Mouse (Mus musculus) layer of hippocampus, adult 11-12 months (tissue): ENCODE measurements around the gene Zfp111.

Experiments used
- DNase-seq: peaks from one replicate; pipeline ENCODE4 v3.0.0; 2022; ENCODE audit warnings: low spot score

Gene Zfp111

GRCm38 (mm10) chr7:24211343-24211742 lies at the start of gene Zfp111:
Zfp111 (minus strand) TSS chr7:24211443.
- no peak for DNase-seq

GRCm38 (mm10) chr7:24260000-24260312 lies 48.7 kb upstream of the Zfp111 start:
- no peak for DNase-seq

DNA sequence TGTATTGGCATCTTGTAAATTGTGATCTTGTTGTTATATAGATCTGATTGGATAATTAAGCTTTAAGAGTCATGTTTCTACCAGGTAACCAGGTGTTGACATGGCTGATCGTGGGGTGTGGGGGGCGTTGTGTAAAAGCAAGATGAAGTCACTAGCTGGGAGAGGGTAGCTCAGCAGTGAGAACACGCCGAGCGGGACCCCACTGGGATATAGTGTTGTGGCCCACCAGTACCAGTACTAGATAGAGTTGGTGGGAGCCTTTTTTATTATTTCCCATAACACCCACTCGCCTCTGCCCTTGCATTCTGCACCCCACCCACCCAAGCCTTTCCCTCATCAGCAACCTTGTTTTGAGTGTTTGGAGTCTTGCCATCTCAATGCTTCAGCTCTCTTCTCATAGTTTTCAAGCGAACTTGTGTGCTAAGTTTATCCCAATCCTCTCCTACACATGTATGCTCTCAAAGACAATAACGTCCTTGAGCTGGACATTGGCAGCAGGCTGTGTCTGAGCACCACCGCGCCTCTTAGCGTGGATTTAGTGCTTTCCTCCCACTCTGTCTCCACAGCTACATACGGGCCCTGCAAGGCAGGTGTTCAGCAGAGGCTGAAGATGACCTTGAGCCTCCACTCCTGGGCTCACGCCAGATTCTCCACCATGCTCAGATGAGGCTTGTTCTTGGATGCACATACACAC lies 48.2 kb upstream of the Zfp111 start:
- DNase-seq = no peak

DNA sequence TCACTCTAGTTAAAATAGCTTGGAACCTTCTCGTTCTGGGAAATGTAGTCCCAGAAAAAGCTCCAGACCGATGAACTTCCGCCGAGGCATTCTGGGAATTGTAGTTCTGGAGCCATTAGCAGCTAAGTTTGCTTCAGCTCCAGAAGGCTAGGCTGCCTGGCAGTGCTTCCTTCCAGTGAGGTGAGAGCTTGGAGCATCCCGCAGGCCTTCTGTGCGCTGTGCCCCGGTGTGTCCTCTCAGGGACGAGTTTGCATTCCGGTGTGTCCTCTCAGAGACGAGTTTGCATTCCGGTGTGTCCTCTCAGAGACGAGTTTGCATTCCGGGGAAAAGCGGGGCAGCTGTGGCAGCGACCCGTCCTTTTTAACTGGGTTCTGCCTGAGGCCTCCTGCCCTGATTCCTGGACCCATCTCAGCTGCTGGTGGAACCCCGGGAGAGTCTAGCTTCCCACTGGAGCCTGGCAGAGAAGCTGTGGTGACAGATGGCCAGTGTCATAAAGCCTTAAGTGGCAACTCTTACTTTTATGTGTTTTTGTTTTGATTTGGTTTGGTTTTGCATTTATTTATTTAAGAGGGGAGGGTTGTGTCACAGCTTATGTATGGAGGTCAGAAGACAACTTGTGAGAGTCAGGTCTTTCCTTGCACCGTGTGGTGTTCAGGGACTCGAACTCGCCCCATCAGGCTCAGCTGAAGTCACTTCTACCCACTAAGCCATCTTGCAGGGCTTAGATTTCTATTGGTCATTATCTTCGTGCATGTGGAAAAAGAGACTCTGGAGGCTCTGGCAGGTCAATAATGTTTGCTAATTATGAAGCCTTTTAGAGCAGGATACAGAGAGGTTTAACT lies 43.6 kb upstream of the Zfp111 start, which contains the start of gene Zfp108:
Zfp108 (plus strand) TSS at position 162 of the 842 bp plus-strand sequence.
- peak; percentile 90 for DNase-seq

- DNase-seq = no peak
These were observed 42.8 kb upstream of the Zfp111 start for GRCm38 (mm10) chr7:24253779-24254615.

GRCm38 (mm10) chr7:24237040-24237791 lies 26.0 kb upstream of the Zfp111 start, which contains the start of gene Zfp109:
Zfp109 (minus strand) TSS chr7:24237560.
- peak; percentile 73 for DNase-seq

GRCm38 (mm10) chr7:24210296-24210695 lies 947 bp downstream of the Zfp111 start:
- no peak for DNase-seq

GRCm38 (mm10) chr7:24208282-24208886 lies 2.9 kb downstream of the Zfp111 start:
- no peak for DNase-seq

- peak; percentile 75 for DNase-seq
These were observed 3.6 kb downstream of the Zfp111 start for GRCm38 (mm10) chr7:24207488-24208261.

GRCm38 (mm10) chr7:24196961-24197360 lies 14.3 kb downstream of the Zfp111 start:
- no peak for DNase-seq

DNA sequence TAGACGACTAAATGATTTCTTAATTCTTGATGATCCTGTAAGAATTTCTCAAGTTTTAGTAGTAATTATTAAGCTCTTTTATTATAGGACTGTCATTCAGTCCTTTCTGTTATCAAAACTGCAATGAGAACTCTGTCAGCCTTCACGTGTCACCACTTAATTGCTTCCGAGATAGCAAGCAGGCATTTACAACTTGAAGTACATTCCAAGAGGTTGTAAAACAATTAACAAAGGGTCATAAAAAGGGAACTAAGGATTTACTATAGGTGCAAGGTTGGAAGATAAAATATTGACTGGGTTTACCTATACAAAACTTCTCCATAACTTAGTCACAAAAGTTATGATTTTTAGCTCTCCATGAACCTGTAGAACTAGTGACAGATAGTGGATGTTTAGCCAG lies 18.1 kb downstream of the Zfp111 start:
- no peak for DNase-seq

DNA sequence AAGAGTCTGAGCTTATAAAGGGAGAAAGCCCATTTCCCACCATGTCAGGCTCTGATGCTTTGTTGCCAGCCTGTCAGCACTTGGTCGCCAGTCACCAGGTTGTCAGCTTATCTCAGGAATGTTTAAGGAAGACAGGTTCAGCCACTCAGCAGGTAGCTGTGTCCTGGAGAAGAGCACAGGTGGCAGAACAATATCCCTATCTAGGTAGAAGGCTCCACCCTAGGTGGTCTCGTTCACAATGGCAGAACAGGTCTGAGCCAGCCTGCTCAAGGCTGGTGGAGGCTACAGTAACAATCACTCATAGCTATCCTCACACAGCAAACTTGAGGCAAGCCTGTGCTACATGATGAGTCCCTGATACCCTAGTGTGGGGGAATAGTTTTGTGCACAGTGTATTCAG lies 19.9 kb downstream of the Zfp111 start:
- DNase-seq = no peak

GRCm38 (mm10) chr7:24189571-24189944 lies 21.7 kb downstream of the Zfp111 start:
- no peak for DNase-seq

DNA sequence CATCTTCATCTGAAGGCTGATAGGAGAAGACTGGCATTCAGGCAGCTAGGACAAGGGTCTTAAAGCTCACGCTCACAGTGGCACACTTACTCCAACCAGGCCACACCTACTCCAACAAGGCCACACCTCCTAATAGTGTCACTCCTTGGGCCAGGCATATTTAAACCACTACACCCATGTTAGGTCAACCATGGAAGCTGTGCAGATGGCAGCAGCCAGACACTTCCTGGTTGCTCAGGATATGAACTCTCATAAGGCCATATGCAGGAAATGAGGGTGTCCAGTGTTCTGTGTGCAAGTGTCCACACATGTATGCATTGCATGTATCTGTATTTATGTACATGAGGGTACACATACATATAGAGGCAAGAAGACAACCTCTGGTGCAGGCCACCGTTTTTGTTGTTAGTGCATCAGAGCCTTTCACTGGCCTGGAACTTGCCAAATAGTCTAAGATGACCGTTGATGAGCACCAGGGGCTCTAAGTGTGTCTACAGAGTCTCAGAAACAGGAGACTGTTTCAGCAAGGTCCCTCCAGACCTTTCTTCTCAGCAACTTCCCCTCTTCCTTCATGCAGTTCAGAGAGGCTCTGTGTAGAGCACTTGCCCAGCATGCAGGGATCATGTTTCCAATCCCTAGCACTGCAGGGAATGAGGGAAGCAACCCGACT lies 22.2 kb downstream of the Zfp111 start:
- no peak for DNase-seq

DNA sequence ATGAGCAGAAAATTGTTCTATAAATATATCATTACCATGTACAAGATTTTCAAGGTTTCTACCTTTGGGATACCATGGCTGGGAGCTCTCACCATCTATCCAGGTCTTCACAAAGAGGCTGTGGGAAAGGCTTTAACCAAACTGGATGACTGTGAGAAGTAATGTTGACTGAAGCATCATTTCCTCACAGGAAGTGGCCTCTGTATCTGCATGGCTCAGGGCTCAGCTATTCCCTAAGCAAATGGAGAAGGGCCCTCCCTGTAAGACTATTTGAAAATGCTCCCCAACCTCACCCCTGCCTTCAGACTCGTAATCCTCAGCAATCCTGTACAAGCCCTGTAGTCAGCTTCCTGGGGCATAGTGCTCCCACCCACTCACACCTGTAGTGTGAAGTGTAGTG lies 23.6 kb downstream of the Zfp111 start:
- no peak for DNase-seq

DNA sequence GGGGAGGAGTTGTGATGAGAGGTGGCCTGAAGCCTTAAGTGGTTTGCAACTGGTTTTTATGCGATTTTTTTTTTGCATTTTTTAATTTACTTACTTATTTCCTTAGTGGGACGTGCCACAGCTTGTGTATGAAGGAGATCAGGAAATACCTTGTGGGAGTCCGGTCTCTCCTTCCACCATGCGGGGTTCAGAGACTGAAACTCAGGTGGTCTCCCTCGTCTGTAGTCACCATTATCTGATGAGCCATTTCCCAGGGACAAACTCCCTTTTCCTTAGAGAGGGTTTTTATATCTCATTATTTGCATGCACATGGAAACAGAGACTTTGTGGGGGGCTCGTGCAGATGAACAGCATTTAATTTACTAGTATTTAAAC lies 35.9 kb downstream of the Zfp111 start:
- no peak for DNase-seq

DNA sequence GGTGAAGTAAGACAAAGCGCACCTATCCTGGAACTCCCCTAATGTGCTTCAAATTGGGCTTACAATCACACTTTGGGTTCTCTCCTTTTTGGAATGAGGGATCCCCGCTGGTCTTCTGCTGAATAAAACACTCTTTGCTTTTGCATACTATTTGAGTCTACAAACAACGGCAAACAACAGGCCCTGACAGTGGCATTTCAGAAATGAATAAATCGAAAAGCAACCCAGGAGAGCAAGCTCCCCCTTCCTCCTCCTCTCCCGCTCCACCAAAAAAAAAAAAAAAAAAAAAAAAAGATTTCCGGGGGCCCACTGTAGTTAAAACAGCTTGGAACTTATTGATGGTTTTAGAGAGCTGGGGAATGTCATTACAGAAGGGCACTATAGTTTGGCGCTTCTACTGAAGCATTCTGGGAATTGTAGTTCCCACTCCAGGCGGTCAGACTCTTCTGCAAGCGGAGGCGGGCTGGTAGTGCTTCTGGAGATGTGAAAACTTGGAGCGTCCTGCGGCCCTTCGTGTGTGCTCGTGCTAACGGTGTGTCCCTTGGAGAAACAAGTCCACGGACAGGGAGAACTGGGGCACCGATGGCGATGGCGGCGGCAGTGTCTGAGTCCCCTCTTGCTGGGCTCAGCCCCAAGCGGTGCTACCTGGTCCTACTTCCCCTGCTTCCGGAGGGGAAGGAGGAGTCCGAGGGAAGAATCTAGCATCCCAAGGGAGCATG lies 36.5 kb downstream of the Zfp111 start, which contains the start of gene Zfp114:
Zfp114 (plus strand) TSS at position 443 of the 719 bp plus-strand sequence.
- DNase-seq = peak; percentile 74

GRCm38 (mm10) chr7:24172191-24172590 lies 39.1 kb downstream of the Zfp111 start:
- DNase-seq = no peak

GRCm38 (mm10) chr7:24153272-24153671 lies 58.0 kb downstream of the Zfp111 start:
- no peak for DNase-seq
